21 mouse cellular contexts compared by ENCODE assay signal in genomic region chr1:135933704-135934293, GRCm38 (mm10). TPM values are rescaled to one million over a fixed set of nuclear protein-coding genes. Genes with fewer than 3 reads are reported as not detected.
DNase-seq lines count a peak whose midpoint lies in the region; ATAC-seq and TF ChIP-seq lines count a peak whose summit lies in the region.
"Had no signal": no experiment of that assay in that cellular context is flagged by ENCODE, and none has a peak within 500 bp of the region (broad histone marks: within the 10 kb centered on the region; RNA-seq: fewer than 3 reads in every experiment).

No protein-coding gene starts in this region.

- no peaks in the 10 kb centered on the region for H3K79me2 ChIP-seq in C2C12 (ENCODE audit: control insufficient read depth, insufficient read depth)
- no peaks in the 10 kb centered on the region for H3K79me2 ChIP-seq in myocyte (ENCODE audit: control insufficient read depth, insufficient read depth)

- H3K9ac ChIP-seq in kidney, embryonic 15.5 days, result no peak overlapping the region
- H3K9ac ChIP-seq: embryonic facial prominence, embryonic 13.5 days; forebrain, postnatal 0 days; midbrain, embryonic 15.5 days; neural tube, embryonic 15.5 days had no signal

- H3K4me3 ChIP-seq in kidney, embryonic 15.5 days (replicated peaks), result no peak overlapping the region
- H3K4me3 ChIP-seq in C2C12 (ENCODE audit: insufficient read depth, poor library complexity, severe bottlenecking), result no peak overlapping the region
- no peak overlapping the region for H3K4me3 ChIP-seq in myocyte
- H3K4me3 ChIP-seq: embryonic facial prominence, embryonic 13.5 days; forebrain, embryonic 10.5 days; heart, embryonic 10.5 days; megakaryocyte, embryonic 14.5 days; midbrain, embryonic 15.5 days; neural tube, embryonic 15.5 days had no signal

- H3K79me3 ChIP-seq in C2C12 (ENCODE audit: low read depth), result no peaks in the 10 kb centered on the region

- H3K4me2 ChIP-seq in kidney, embryonic 15.5 days, result peak overlapping the region; percentile 3; the same call in 1 of the 2 replicates
- H3K4me2 ChIP-seq in myocyte (ENCODE audit: low read depth), result peak overlapping the region; percentile 12
- H3K4me2 ChIP-seq: embryonic facial prominence, embryonic 13.5 days; midbrain, embryonic 15.5 days; neural tube, embryonic 15.5 days had no signal

- no peaks in the 10 kb centered on the region for H3K36me3 ChIP-seq in kidney, embryonic 15.5 days
- H3K36me3 ChIP-seq in C2C12 (ENCODE audit: control insufficient read depth, insufficient read depth), result no peaks in the 10 kb centered on the region
- H3K36me3 ChIP-seq in myocyte (ENCODE audit: control insufficient read depth, insufficient read depth), result peaks cover 4% of the 10 kb centered on the region
- H3K36me3 ChIP-seq: embryonic facial prominence, embryonic 13.5 days; forebrain, embryonic 10.5 days; G1E; heart, embryonic 10.5 days; midbrain, embryonic 15.5 days; neural tube, embryonic 15.5 days had no signal

- peak; percentile 70; the same call in 1 of the 2 replicates for ATAC-seq in kidney, embryonic 15.5 days (replicated peaks; ENCODE audit: low FRiP score)
- ATAC-seq: forebrain, postnatal 0 days; midbrain, embryonic 15.5 days had no signal

- no peaks in the 10 kb centered on the region for H3K27me3 ChIP-seq in kidney, embryonic 15.5 days
- H3K27me3 ChIP-seq in C2C12 (ENCODE audit: control insufficient read depth, insufficient read depth, insufficient read length) (no peaks in the 10 kb centered on the region), myocyte (ENCODE audit: control insufficient read depth, insufficient read depth, insufficient read length) (no peaks in the 10 kb centered on the region)
- H3K27me3 ChIP-seq: embryonic facial prominence, embryonic 13.5 days; midbrain, embryonic 15.5 days; neural tube, embryonic 15.5 days had no signal

- peaks cover 4% of the 10 kb centered on the region; the same call in 1 of the 2 replicates for H3K4me1 ChIP-seq in kidney, embryonic 15.5 days

- TF ChIP-seq CTCF in C2C12 (IDR thresholded peaks at IDR 0.05; ENCODE audit: control insufficient read depth, insufficient read depth, insufficient read length), result no peak

- no peaks in the 10 kb centered on the region for H3K9me3 ChIP-seq in kidney, embryonic 15.5 days (replicated peaks)
- H3K9me3 ChIP-seq: forebrain, embryonic 10.5 days; G1E; heart, embryonic 10.5 days; midbrain, embryonic 15.5 days; neural tube, embryonic 15.5 days had no signal

- no peak overlapping the region for H3ac ChIP-seq in C2C12 (ENCODE audit: control insufficient read depth, insufficient read length, low read depth)
- H3ac ChIP-seq in myocyte (ENCODE audit: control insufficient read depth, insufficient read length), result no peak overlapping the region

- peak; percentile 49 for TF ChIP-seq POLR2A in myocyte (IDR thresholded peaks at IDR 0.05; ENCODE audit: insufficient read length, low read depth)

- no peak for DNase-seq in kidney, postnatal 10 days
- peak; percentile 18 for DNase-seq in ZHBTc4 (ENCODE audit: low read depth, low spot score)
- DNase-seq in B cell, adult 2 months, result no peak
- no peak for DNase-seq in heart, postnatal 4 days
- DNase-seq: cerebellum, adult 8-10 months; forebrain, postnatal 0 days; kidney, adult 11 months; liver; lung, postnatal 10 days; thymus, postnatal 4 days had no signal

- 48% methylated on average over 18 of the region's 18 CpGs for WGBS in kidney, embryonic 15.5 days

- 0 out of 2 replicates have a peak overlapping the region, but pooled peaks have one; percentile 34 for H3K27ac ChIP-seq in kidney, embryonic 15.5 days
- H3K27ac ChIP-seq: embryonic facial prominence, embryonic 13.5 days; forebrain, embryonic 10.5 days; heart, embryonic 10.5 days; midbrain, embryonic 15.5 days; neural tube, embryonic 15.5 days had no signal

TF ChIP-seq in C2C12, 6 proteins besides CTCF, POLR2A, EP300 and RAD21:
- TF ChIP-seq USF1 (IDR thresholded peaks at IDR 0.05; ENCODE audit: low read depth), result no peak
- peak; percentile 94 for TF ChIP-seq CEBPB (IDR thresholded peaks at IDR 0.05; ENCODE audit: low read depth)
- peak; percentile 84 for TF ChIP-seq MAX (IDR thresholded peaks at IDR 0.05)
- no peak for TF ChIP-seq MYOG (IDR thresholded peaks at IDR 0.05; ENCODE audit: control insufficient read depth, extremely low read depth, insufficient read length)
- peak; percentile 73 for TF ChIP-seq MYOD1 (IDR thresholded peaks at IDR 0.05; ENCODE audit: control insufficient read depth, insufficient read length, low read depth)
- TF ChIP-seq FOSL1 (IDR thresholded peaks at IDR 0.05; ENCODE audit: insufficient read depth, low read length, poor library complexity, severe bottlenecking), result no peak

TF ChIP-seq in myocyte, 11 proteins besides CTCF, POLR2A, EP300 and RAD21:
- TF ChIP-seq MYOG (IDR thresholded peaks at IDR 0.05; ENCODE audit: control insufficient read depth in 1 of 3, insufficient read depth in 1 of 3, insufficient read length in 2 of 3, low read depth in 2 of 3) (peak in 1 of 3 experiments; percentile 52), MYOD1 (IDR thresholded peaks at IDR 0.05; ENCODE audit: control insufficient read depth in 1 of 3, insufficient read length in 2 of 3, low read depth in 2 of 3) (peak in 1 of 3 experiments; percentile 77), POLR2AphosphoS2 (IDR thresholded peaks at IDR 0.05; ENCODE audit: insufficient read length, low read depth) (no peak), TCF12 (IDR thresholded peaks at IDR 0.05; ENCODE audit: insufficient read depth, poor library complexity, severe bottlenecking) (no peak), SRF (IDR thresholded peaks at IDR 0.05; ENCODE audit: control insufficient read depth, insufficient read length, low read depth) (no peak), E2F4 (IDR thresholded peaks at IDR 0.05; ENCODE audit: insufficient read depth) (no peak), CEBPB (IDR thresholded peaks at IDR 0.05; ENCODE audit: insufficient read depth, poor library complexity, severe bottlenecking) (peak; percentile 99), REST (IDR thresholded peaks at IDR 0.05; ENCODE audit: insufficient read depth, insufficient read length) (no peak), MAX (IDR thresholded peaks at IDR 0.05; ENCODE audit: low read depth) (peak; percentile 74), USF1 (IDR thresholded peaks at IDR 0.05; ENCODE audit: low read depth) (no peak), TCF3 (IDR thresholded peaks at IDR 0.05; ENCODE audit: insufficient read length, low read depth) (no peak)

RNA-seq across cellular contexts. Expression of gene Pkp1, which starts 14.8 kb away (rescaled TPM):
- 0.35 and 0.57 TPM in 2 replicates for polyA plus RNA-seq in kidney, embryonic 15.5 days (2015; fragmentation: Nextera tagmentation; extraction: Ambion mirVana)
- 6.4 TPM for polyA plus RNA-seq in C2C12 (2012; fragmentation: generic; extraction: Trizol)
- 74.8 TPM for polyA plus RNA-seq in myocyte (2012; fragmentation: generic; extraction: Trizol)
- total RNA-seq in heart, postnatal 4 days (2021), result under 1 TPM; 0.10 to 0.11 TPM
- polyA plus RNA-seq: G1E; liver, embryonic 16.5 days had no signal

Comparison
In these comparisons a context has a peak if more than half of its experiments do, and no peak if none do; other contexts are left out.
1. RNA of gene Pkp1, which starts 14.8 kb away (polyA plus RNA-seq): 74.8 TPM in myocyte (single experiment); 6.4 TPM in C2C12 (single experiment) and 0.35 to 0.57 TPM in kidney, embryonic 15.5 days; every median in the first group is over 10 times any median in the second.